ENCODE assay signal across 22 mouse cellular contexts in the genomic region with DNA sequence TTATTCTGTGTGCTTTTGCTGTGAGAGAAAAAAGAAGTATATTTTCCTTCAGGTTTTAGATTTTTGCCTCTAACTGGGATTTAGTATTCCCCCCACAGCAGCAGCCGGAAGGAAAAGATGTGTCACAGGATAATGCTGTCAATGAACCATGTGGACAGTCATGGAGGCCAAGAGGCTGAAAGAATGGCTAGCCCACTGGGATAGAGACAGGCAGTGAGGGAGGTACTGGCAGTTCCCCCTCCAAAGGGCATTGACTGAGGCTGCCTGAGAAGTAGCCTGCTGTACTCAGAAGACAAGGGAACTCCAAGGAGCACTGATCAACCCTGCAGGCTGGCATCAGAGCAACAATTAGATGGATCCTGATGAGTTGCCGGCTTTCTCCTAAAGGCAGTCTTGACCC.
DNase-seq lines count a peak whose midpoint lies in the region; ATAC-seq and TF ChIP-seq lines count a peak whose summit lies in the region.
"Had no signal": no experiment of that assay in that cellular context is flagged by ENCODE, and none has a peak within 500 bp of the region (broad histone marks: within the 10 kb centered on the region; RNA-seq: fewer than 3 reads in every experiment).

No protein-coding gene starts in this region.

- H3K4me1 ChIP-seq in hindbrain, postnatal 0 days (ENCODE audit: insufficient read depth, low read length): 0 out of 2 replicates have a peak, but pooled peaks cover 1% of the 10 kb centered on the region
- no peaks in the 10 kb centered on the region for H3K4me1 ChIP-seq in hindbrain, embryonic 14.5 days (replicated peaks; ENCODE audit: control insufficient read depth, insufficient read depth, low read length)
- peaks cover 9% of the 10 kb centered on the region for H3K4me1 ChIP-seq in midbrain, embryonic 16.5 days (ENCODE audit: control insufficient read depth, insufficient read depth, low read length)
- no peaks in the 10 kb centered on the region for H3K4me1 ChIP-seq in midbrain, embryonic 11.5 days (ENCODE audit: control insufficient read depth, insufficient read depth, low read length)
- H3K4me1 ChIP-seq: embryonic facial prominence, embryonic 13.5 days; embryonic facial prominence, embryonic 15.5 days; forebrain, embryonic 12.5 days had no signal

- no peak for TF ChIP-seq CTCF in hindbrain, postnatal 0 days (IDR thresholded peaks at IDR 0.05; ENCODE audit: low read depth)

- peak; percentile 51 for DNase-seq in heart, adult 11 months
- DNase-seq in heart, postnatal 14 days: no peak
- peak; percentile 44 for DNase-seq in hindbrain, postnatal 0 days (ENCODE audit: low spot score)
- DNase-seq in hindbrain, embryonic 14.5 days (ENCODE audit: low spot score): no peak
- DNase-seq in midbrain, embryonic 11.5 days (ENCODE audit: low spot score, missing footprints): no peak
- DNase-seq: adrenal gland, adult 2 months; adrenal gland, postnatal 10 days; adrenal gland, postnatal 25 days; cerebellum, adult 11 months; cerebellum, adult 8-10 months; cerebellum, adult 9-11 months; cerebellum, postnatal 14 days; cerebellum, postnatal 36 days; embryo, embryonic 11 days had no signal

- no peaks in the 10 kb centered on the region for H3K36me3 ChIP-seq in hindbrain, postnatal 0 days (ENCODE audit: insufficient read depth, low read length)
- no peaks in the 10 kb centered on the region for H3K36me3 ChIP-seq in hindbrain, embryonic 14.5 days (replicated peaks; ENCODE audit: control insufficient read depth, insufficient read depth)
- no peaks in the 10 kb centered on the region for H3K36me3 ChIP-seq in midbrain, embryonic 16.5 days (ENCODE audit: control insufficient read depth, insufficient read depth, low read length)
- H3K36me3 ChIP-seq in midbrain, embryonic 11.5 days (ENCODE audit: control insufficient read depth, insufficient read depth, low read length): no peaks in the 10 kb centered on the region
- H3K36me3 ChIP-seq: embryonic facial prominence, embryonic 13.5 days; embryonic facial prominence, embryonic 15.5 days; forebrain, embryonic 10.5 days; forebrain, embryonic 12.5 days had no signal

- 54% methylated on average over 2 of the region's 2 CpGs for whole genome bisulfite sequencing in hindbrain, postnatal 0 days
- WGBS in hindbrain, embryonic 14.5 days: 76% methylated on average over 2 of the region's 2 CpGs
- WGBS in midbrain, embryonic 16.5 days: 71% methylated on average over 2 of the region's 2 CpGs
- WGBS in midbrain, embryonic 11.5 days: 89% methylated on average over 2 of the region's 2 CpGs

- peak; percentile 93 for ATAC-seq in hindbrain, postnatal 0 days
- ATAC-seq in hindbrain, embryonic 14.5 days (ENCODE audit: low FRiP score): no peak
- ATAC-seq in midbrain, embryonic 16.5 days: 0 out of 2 replicates have a peak, but pooled peaks have one; percentile 32
- no peak for ATAC-seq in midbrain, embryonic 11.5 days (ENCODE audit: low FRiP score)
- ATAC-seq: forebrain, embryonic 14.5 days; forebrain, embryonic 16.5 days had no signal

- intact Hi-C loops in heart, postnatal 14 days (cut with DNase I): no loop called here

- H3K27me3 ChIP-seq in hindbrain, postnatal 0 days (ENCODE audit: insufficient read depth, low read length): no peaks in the 10 kb centered on the region
- no peaks in the 10 kb centered on the region for H3K27me3 ChIP-seq in hindbrain, embryonic 14.5 days (ENCODE audit: control insufficient read depth, insufficient read depth, low read length)
- no peaks in the 10 kb centered on the region for H3K27me3 ChIP-seq in midbrain, embryonic 16.5 days (ENCODE audit: control insufficient read depth, insufficient read depth, low read depth, low read length)
- H3K27me3 ChIP-seq in midbrain, embryonic 11.5 days (ENCODE audit: control insufficient read depth, insufficient read depth, low read length): no peaks in the 10 kb centered on the region
- H3K27me3 ChIP-seq: embryonic facial prominence, embryonic 13.5 days; embryonic facial prominence, embryonic 15.5 days; forebrain, embryonic 12.5 days had no signal

- no peak overlapping the region for H3K9ac ChIP-seq in hindbrain, postnatal 0 days (replicated peaks; ENCODE audit: low read length)
- no peak overlapping the region for H3K9ac ChIP-seq in hindbrain, embryonic 14.5 days
- no peak overlapping the region for H3K9ac ChIP-seq in midbrain, embryonic 16.5 days (ENCODE audit: low read depth, low read length)
- H3K9ac ChIP-seq in midbrain, embryonic 11.5 days (ENCODE audit: low read length): no peak overlapping the region
- H3K9ac ChIP-seq: embryonic facial prominence, embryonic 13.5 days; embryonic facial prominence, embryonic 15.5 days; forebrain, embryonic 12.5 days had no signal

- H3K27ac ChIP-seq in hindbrain, postnatal 0 days: peak overlapping the region; percentile 8; the same call in 1 of the 2 replicates
- no peak overlapping the region for H3K27ac ChIP-seq in hindbrain, embryonic 14.5 days
- H3K27ac ChIP-seq in midbrain, embryonic 16.5 days (ENCODE audit: low read length): peak overlapping the region; percentile 29; the same call in 1 of the 2 replicates
- no peak overlapping the region for H3K27ac ChIP-seq in midbrain, embryonic 11.5 days (ENCODE audit: low read depth, low read length)
- H3K27ac ChIP-seq: embryonic facial prominence, embryonic 13.5 days; embryonic facial prominence, embryonic 15.5 days; forebrain, embryonic 10.5 days; forebrain, embryonic 12.5 days had no signal

- no peak overlapping the region for H3K4me3 ChIP-seq in hindbrain, postnatal 0 days (ENCODE audit: low read length)
- no peak overlapping the region for H3K4me3 ChIP-seq in hindbrain, embryonic 14.5 days (replicated peaks; ENCODE audit: low read length)
- H3K4me3 ChIP-seq in midbrain, embryonic 16.5 days (ENCODE audit: low read depth, low read length): no peak overlapping the region
- no peak overlapping the region for H3K4me3 ChIP-seq in midbrain, embryonic 11.5 days (ENCODE audit: low read depth, low read length)
- H3K4me3 ChIP-seq: embryonic facial prominence, embryonic 13.5 days; embryonic facial prominence, embryonic 15.5 days; erythroblast, embryonic 14.5 days; forebrain, embryonic 10.5 days; forebrain, embryonic 12.5 days had no signal

- H3K9me3 ChIP-seq in hindbrain, postnatal 0 days (ENCODE audit: low read length): no peaks in the 10 kb centered on the region
- H3K9me3 ChIP-seq in hindbrain, embryonic 14.5 days (ENCODE audit: control insufficient read depth, low read length): no peaks in the 10 kb centered on the region
- no peaks in the 10 kb centered on the region for H3K9me3 ChIP-seq in midbrain, embryonic 16.5 days (replicated peaks; ENCODE audit: control insufficient read depth, low read length, poor library complexity, severe bottlenecking)
- H3K9me3 ChIP-seq in midbrain, embryonic 11.5 days (ENCODE audit: control insufficient read depth, low read length): no peaks in the 10 kb centered on the region
- H3K9me3 ChIP-seq: embryonic facial prominence, embryonic 13.5 days; embryonic facial prominence, embryonic 15.5 days; forebrain, embryonic 10.5 days; forebrain, embryonic 12.5 days had no signal

- no peak overlapping the region for H3K4me2 ChIP-seq in hindbrain, postnatal 0 days (ENCODE audit: low read depth, low read length)
- no peak overlapping the region for H3K4me2 ChIP-seq in hindbrain, embryonic 14.5 days (replicated peaks)
- no peak overlapping the region for H3K4me2 ChIP-seq in midbrain, embryonic 16.5 days (ENCODE audit: low read length)
- H3K4me2 ChIP-seq in midbrain, embryonic 11.5 days: no peak overlapping the region
- H3K4me2 ChIP-seq: embryonic facial prominence, embryonic 13.5 days; embryonic facial prominence, embryonic 15.5 days; forebrain, embryonic 12.5 days had no signal

Comparison
In these comparisons a context has a peak if more than half of its experiments do, and no peak if none do; other contexts are left out.
1. DNase-seq: peak in heart, adult 11 months (single experiment) and hindbrain, postnatal 0 days (single experiment); none in heart, postnatal 14 days (0 of 2), hindbrain, embryonic 14.5 days (single experiment) and midbrain, embryonic 11.5 days (single experiment).
2. ATAC-seq: peak in hindbrain, postnatal 0 days (single experiment) and midbrain, embryonic 16.5 days (single experiment); none in hindbrain, embryonic 14.5 days (single experiment) and midbrain, embryonic 11.5 days (single experiment).
3. H3K27ac ChIP-seq: peak in hindbrain, postnatal 0 days (single experiment) and midbrain, embryonic 16.5 days (single experiment); none in hindbrain, embryonic 14.5 days (single experiment) and midbrain, embryonic 11.5 days (single experiment).